Mouse (Mus musculus): Measurements from ENCODE around the gene Mpst. TPM values are rescaled to one million over a fixed set of nuclear protein-coding genes. Genes with fewer than 3 reads are reported as not detected.

Gene Mpst
- polyA plus RNA-seq, 1 experiment: 6.4 TPM

GRCm38 (mm10) chr15:78384220-78385116, 21.7 kb upstream of the Mpst start:
- H3K36me3 ChIP-seq (ENCODE audit: control insufficient read depth, insufficient read depth, low read length): no peaks in the 10 kb centered on the region
- H3K4me1 ChIP-seq (ENCODE audit: control insufficient read depth, insufficient read depth, low read length): no peaks in the 10 kb centered on the region
- H3K4me3 ChIP-seq (ENCODE audit: control insufficient read depth, low read depth, low read length): peak overlapping the region; percentile 89
- no peak overlapping the region for H3K27ac ChIP-seq (ENCODE audit: control insufficient read depth, insufficient read depth, low read depth, low read length)
- no peak for TF ChIP-seq POLR2A (IDR thresholded peaks at IDR 0.05; ENCODE audit: control insufficient read depth, low read depth, low read length)
- TF ChIP-seq CTCF (IDR thresholded peaks at IDR 0.05; ENCODE audit: control insufficient read depth, insufficient read depth, insufficient replicate concordance, low read depth, low read length): no peak
- no peaks in the 10 kb centered on the region for H3K27me3 ChIP-seq (ENCODE audit: control insufficient read depth, insufficient read depth, low read length)

GRCm38 (mm10) chr15:78385564-78385963, 20.7 kb upstream of the Mpst start:
- Histone ChIP-seq H3K27me3 (ENCODE audit: control insufficient read depth, insufficient read depth, low read length) (no peaks in the 10 kb centered on the region), H3K27ac (ENCODE audit: control insufficient read depth, insufficient read depth, low read depth, low read length) (no peak overlapping the region), H3K36me3 (ENCODE audit: control insufficient read depth, insufficient read depth, low read length) (no peaks in the 10 kb centered on the region), H3K4me3 (ENCODE audit: control insufficient read depth, low read depth, low read length) (peak overlapping the region; percentile 89), H3K4me1 (ENCODE audit: control insufficient read depth, insufficient read depth, low read length) (no peaks in the 10 kb centered on the region)
- no peak for TF ChIP-seq POLR2A (IDR thresholded peaks at IDR 0.05; ENCODE audit: control insufficient read depth, low read depth, low read length)
- TF ChIP-seq CTCF (IDR thresholded peaks at IDR 0.05; ENCODE audit: control insufficient read depth, insufficient read depth, insufficient replicate concordance, low read depth, low read length): no peak

GRCm38 (mm10) chr15:78390855-78391254, 15.4 kb upstream of the Mpst start:
- Histone ChIP-seq H3K4me1 (ENCODE audit: control insufficient read depth, insufficient read depth, low read length) (no peaks in the 10 kb centered on the region), H3K27ac (ENCODE audit: control insufficient read depth, insufficient read depth, low read depth, low read length) (no peak overlapping the region), H3K4me3 (ENCODE audit: control insufficient read depth, low read depth, low read length) (peak overlapping the region; percentile 89), H3K36me3 (ENCODE audit: control insufficient read depth, insufficient read depth, low read length) (no peaks in the 10 kb centered on the region), H3K27me3 (ENCODE audit: control insufficient read depth, insufficient read depth, low read length) (no peaks in the 10 kb centered on the region)
- TF ChIP-seq CTCF (IDR thresholded peaks at IDR 0.05; ENCODE audit: control insufficient read depth, insufficient read depth, insufficient replicate concordance, low read depth, low read length) (no peak), POLR2A (IDR thresholded peaks at IDR 0.05; ENCODE audit: control insufficient read depth, low read depth, low read length) (no peak)

GRCm38 (mm10) chr15:78395478-78395962, 10.7 kb upstream of the Mpst start, which contains the start of gene Tex33:
Gene Tex33 (minus strand): TSS chr15:78395912.
- Histone ChIP-seq H3K4me1 (ENCODE audit: control insufficient read depth, insufficient read depth, low read length) (peaks cover 17% of the 10 kb centered on the region), H3K36me3 (ENCODE audit: control insufficient read depth, insufficient read depth, low read length) (no peaks in the 10 kb centered on the region), H3K4me3 (ENCODE audit: control insufficient read depth, low read depth, low read length) (peak within 1 kb of the TSS; percentile 87), H3K27me3 (ENCODE audit: control insufficient read depth, insufficient read depth, low read length) (no peaks in the 10 kb centered on the region), H3K27ac (ENCODE audit: control insufficient read depth, insufficient read depth, low read depth, low read length) (peak within 1 kb of the TSS; percentile 77)
- TF ChIP-seq CTCF (IDR thresholded peaks at IDR 0.05; ENCODE audit: control insufficient read depth, insufficient read depth, insufficient replicate concordance, low read depth, low read length): no peak
- TF ChIP-seq POLR2A (IDR thresholded peaks at IDR 0.05; ENCODE audit: control insufficient read depth, low read depth, low read length): peak; percentile 80; the same call in 1 of the 2 replicates

GRCm38 (mm10) chr15:78401345-78401744, 4.9 kb upstream of the Mpst start:
- Histone ChIP-seq H3K27ac (ENCODE audit: control insufficient read depth, insufficient read depth, low read depth, low read length) (no peak overlapping the region; the same call in 1 of the 2 replicates), H3K4me3 (ENCODE audit: control insufficient read depth, low read depth, low read length) (no peak overlapping the region), H3K27me3 (ENCODE audit: control insufficient read depth, insufficient read depth, low read length) (no peaks in the 10 kb centered on the region), H3K36me3 (ENCODE audit: control insufficient read depth, insufficient read depth, low read length) (no peaks in the 10 kb centered on the region), H3K4me1 (ENCODE audit: control insufficient read depth, insufficient read depth, low read length) (peaks cover 31% of the 10 kb centered on the region)
- TF ChIP-seq CTCF (IDR thresholded peaks at IDR 0.05; ENCODE audit: control insufficient read depth, insufficient read depth, insufficient replicate concordance, low read depth, low read length): no peak

GRCm38 (mm10) chr15:78401921-78402320, 4.3 kb upstream of the Mpst start:
- H3K27ac ChIP-seq (ENCODE audit: control insufficient read depth, insufficient read depth, low read depth, low read length): peak overlapping the region; percentile 35; the same call in 1 of the 2 replicates
- H3K36me3 ChIP-seq (ENCODE audit: control insufficient read depth, insufficient read depth, low read length): no peaks in the 10 kb centered on the region
- peaks cover 37% of the 10 kb centered on the region for H3K4me1 ChIP-seq (ENCODE audit: control insufficient read depth, insufficient read depth, low read length)
- TF ChIP-seq POLR2A (IDR thresholded peaks at IDR 0.05; ENCODE audit: control insufficient read depth, low read depth, low read length) (no peak), CTCF (IDR thresholded peaks at IDR 0.05; ENCODE audit: control insufficient read depth, insufficient read depth, insufficient replicate concordance, low read depth, low read length) (no peak)
- H3K4me3 ChIP-seq (ENCODE audit: control insufficient read depth, low read depth, low read length): no peak overlapping the region
- H3K27me3 ChIP-seq (ENCODE audit: control insufficient read depth, insufficient read depth, low read length): no peaks in the 10 kb centered on the region

GRCm38 (mm10) chr15:78402423-78402822, 3.8 kb upstream of the Mpst start:
- H3K27me3 ChIP-seq (ENCODE audit: control insufficient read depth, insufficient read depth, low read length): no peaks in the 10 kb centered on the region
- TF ChIP-seq POLR2A (IDR thresholded peaks at IDR 0.05; ENCODE audit: control insufficient read depth, low read depth, low read length) (no peak), CTCF (IDR thresholded peaks at IDR 0.05; ENCODE audit: control insufficient read depth, insufficient read depth, insufficient replicate concordance, low read depth, low read length) (no peak)
- peak overlapping the region; percentile 49 for H3K27ac ChIP-seq (ENCODE audit: control insufficient read depth, insufficient read depth, low read depth, low read length)
- H3K4me1 ChIP-seq (ENCODE audit: control insufficient read depth, insufficient read depth, low read length): peaks cover 37% of the 10 kb centered on the region
- no peaks in the 10 kb centered on the region for H3K36me3 ChIP-seq (ENCODE audit: control insufficient read depth, insufficient read depth, low read length)
- H3K4me3 ChIP-seq (ENCODE audit: control insufficient read depth, low read depth, low read length): no peak overlapping the region

Measured in testis, adult 2 months (tissue).